Mouse (Mus musculus): Measurements from ENCODE around the gene Ciz1. TPM values are rescaled to one million over a fixed set of nuclear protein-coding genes. Genes with fewer than 3 reads are reported as not detected.

The Ciz1 gene
- polyA plus RNA-seq, 1 experiment = 159 TPM

DNA sequence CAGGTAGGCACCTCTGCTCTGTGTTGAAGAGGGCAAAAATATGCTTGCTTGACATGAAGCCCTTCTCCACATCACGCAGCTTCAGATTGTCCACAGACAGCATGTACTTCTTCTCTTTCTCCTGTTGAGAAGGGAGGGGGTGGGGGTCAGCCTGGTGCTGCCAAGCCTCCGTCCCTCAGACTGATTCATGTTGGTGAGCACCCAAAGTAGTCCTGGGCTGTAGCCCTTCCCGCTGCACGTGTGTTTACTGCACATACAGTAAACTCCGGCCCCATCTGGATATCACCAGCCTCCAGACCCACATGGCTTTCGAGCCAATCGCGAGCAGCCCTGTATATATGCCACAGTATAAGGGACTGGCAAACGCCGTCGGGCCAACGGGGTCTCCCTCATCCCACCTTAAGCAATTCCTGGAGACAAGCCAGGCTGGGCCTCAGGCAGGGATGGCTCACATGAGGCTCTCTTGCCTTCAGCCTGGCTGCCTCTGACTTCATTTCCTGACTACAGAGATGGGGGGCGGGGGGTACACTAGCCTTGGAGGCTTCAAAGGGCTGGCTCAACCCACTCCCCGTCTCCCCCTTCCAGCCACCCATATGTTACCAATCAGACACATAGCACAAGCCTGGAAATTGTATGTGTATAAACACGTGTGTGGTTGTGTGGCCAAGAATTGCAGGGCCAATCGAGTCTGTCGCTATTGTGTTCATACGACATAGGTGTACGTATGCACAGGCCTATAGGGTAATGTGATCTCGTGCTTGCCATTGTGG lies 35.1 kb upstream of the Ciz1 start:
- TF ChIP-seq POLR2A (IDR thresholded peaks at IDR 0.05; ENCODE audit: borderline replicate concordance, insufficient read depth, low read length) (no peak), CTCF (IDR thresholded peaks at IDR 0.05; ENCODE audit: borderline replicate concordance, insufficient read depth, low read depth, low read length) (no peak)
- 42% methylated on average over 20 of the region's 20 CpGs for WGBS

DNA sequence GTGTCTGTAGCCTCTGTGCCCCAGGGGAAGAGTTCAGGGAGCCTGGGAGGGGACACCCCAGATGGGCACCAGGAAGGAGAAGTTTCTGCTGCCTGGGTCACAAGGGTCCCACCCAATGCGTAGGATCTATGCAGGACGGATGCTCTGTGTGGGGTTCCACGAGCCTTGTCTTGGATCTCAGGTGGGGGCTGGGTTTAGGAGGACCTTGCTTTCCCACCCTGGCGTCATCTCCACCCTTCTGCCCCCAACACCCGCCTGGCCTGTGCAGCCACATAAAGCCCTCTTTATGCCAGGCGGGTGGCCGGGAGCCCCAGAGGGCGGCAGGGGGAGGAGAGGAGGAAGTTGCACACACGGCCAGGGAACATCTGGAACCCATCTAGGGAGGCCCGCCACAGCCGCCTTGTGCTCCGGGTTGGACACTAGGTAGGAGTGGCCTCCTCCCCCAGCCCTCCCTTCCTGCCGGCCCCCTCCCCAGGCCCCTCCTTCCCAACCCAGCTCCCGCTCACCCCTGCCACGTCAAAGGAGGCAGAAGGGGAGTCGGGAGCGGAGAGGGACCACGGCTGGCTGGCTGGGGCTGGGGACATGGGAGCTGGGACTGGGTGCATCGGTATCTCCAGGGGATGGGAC lies 34.2 kb upstream of the Ciz1 start:
- Histone ChIP-seq H3K27ac (ENCODE audit: insufficient read depth, low read length) (no peak overlapping the region; the same call in 1 of the 2 replicates), H3K4me3 (replicated peaks; ENCODE audit: insufficient read depth, low read depth, low read length) (no peak overlapping the region), H3K4me1 (ENCODE audit: control insufficient read depth, insufficient read depth, low read length) (peaks cover 31% of the 10 kb centered on the region), H3K27me3 (ENCODE audit: control insufficient read depth, insufficient read depth, low read length) (no peaks in the 10 kb centered on the region)
- no peak for TF ChIP-seq CTCF (IDR thresholded peaks at IDR 0.05; ENCODE audit: borderline replicate concordance, insufficient read depth, low read depth, low read length)
- TF ChIP-seq POLR2A (IDR thresholded peaks at IDR 0.05; ENCODE audit: borderline replicate concordance, insufficient read depth, low read length) = no peak
- DNase-seq = no peak
- 27% methylated on average over 19 of the region's 19 CpGs for WGBS

More for the DNA sequence above, 35.1 kb upstream of the Ciz1 start:
- Histone ChIP-seq H3K27ac (ENCODE audit: insufficient read depth, low read length) (peak overlapping the region; percentile 19), H3K4me3 (replicated peaks; ENCODE audit: insufficient read depth, low read depth, low read length) (no peak overlapping the region), H3K4me1 (ENCODE audit: control insufficient read depth, insufficient read depth, low read length) (peaks cover 32% of the 10 kb centered on the region), H3K27me3 (ENCODE audit: control insufficient read depth, insufficient read depth, low read length) (no peaks in the 10 kb centered on the region)
- DNase-seq = no peak

DNA sequence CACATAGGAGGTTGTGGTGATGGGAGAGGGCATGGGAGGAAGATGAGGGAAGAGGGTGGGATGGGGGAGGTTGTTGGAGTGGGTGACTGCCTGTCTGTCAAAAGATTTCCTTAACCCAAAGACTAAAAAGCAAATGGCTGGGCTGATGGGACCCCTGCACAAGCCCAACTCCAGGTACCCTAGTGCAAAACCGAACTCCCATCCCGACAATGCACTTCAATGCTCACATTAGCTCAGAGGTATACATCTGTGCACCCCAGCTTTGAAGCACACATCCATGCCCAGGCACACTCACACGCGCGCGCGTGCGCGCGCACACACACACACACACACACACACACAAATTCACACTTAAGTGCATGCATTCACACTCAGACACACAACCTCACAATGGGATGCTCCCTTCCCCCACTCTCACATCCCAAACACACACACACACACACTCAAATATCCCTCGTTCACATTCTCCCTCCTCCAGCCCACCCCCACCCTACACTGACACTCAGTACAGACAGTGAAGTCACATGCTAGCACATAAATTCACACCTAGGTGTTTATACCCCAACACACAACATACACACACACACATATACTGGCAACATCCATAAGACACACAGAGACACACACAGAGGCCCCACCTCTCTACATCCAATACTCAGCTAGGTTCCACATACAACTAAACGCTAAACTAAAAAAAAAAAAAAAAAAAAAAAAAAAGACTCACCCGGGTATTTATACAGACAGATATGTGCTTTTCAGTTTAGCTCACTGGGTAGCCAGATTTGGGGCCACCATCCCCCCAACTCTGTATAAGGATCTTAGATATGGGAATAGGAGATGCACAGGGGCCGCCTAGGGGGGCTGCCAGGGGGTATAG lies 33.2 kb upstream of the Ciz1 start:
- Histone ChIP-seq H3K4me1 (ENCODE audit: control insufficient read depth, insufficient read depth, low read length) (peaks cover 35% of the 10 kb centered on the region), H3K27me3 (ENCODE audit: control insufficient read depth, insufficient read depth, low read length) (no peaks in the 10 kb centered on the region), H3K27ac (ENCODE audit: insufficient read depth, low read length) (no peak overlapping the region), H3K4me3 (replicated peaks; ENCODE audit: insufficient read depth, low read depth, low read length) (no peak overlapping the region)
- no peak for DNase-seq
- 77% methylated on average over 14 of the region's 14 CpGs for whole genome bisulfite sequencing
- no peak for TF ChIP-seq POLR2A (IDR thresholded peaks at IDR 0.05; ENCODE audit: borderline replicate concordance, insufficient read depth, low read length)
- no peak for TF ChIP-seq CTCF (IDR thresholded peaks at IDR 0.05; ENCODE audit: borderline replicate concordance, insufficient read depth, low read depth, low read length)

DNA sequence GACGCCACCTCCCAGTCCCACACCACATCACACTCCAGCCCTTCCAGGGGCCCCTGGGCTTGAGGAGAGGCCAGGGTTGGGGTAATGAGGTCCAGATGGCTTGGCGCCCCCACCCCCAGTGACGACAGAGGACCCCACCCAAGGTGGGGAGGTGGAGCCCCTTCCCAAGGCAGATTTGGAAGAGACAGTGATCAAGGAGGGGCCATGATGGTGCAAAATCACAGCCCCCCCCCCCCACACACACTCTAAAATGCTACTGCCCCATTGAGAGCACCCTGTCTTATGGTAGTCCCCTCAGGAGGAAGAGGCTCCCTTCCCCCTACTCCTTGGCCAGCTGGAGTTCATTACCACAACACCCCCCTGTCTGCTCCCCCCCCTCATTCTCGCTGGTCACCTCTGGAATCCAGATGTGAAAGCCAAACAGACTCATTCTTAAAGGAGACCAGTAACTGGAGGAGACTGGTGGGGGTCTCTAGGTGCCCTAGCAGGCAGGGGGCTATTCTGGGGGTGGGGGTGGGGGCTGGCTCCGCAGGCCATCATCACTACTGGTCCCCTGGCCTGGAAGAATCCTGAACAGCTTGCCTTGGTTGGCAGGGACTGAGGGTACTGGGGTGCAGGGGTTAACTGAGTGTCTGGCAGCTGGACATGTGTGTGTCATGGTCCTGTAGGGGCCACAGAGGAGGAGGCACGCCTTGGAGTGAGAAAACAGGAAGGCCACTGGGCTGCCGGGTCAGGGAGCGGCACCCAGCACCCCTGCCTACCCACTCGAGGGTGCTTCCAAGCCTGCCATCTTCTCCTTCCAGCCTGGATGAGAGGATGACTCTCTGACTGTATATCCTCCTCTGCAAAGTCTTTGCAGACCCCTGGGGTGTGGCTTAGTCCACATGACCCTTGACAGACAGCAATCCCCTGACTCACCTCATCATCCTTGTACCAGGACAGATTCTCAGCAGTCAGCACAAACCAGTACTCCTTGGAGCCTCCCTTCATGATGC lies 32.2 kb upstream of the Ciz1 start:
- 47% methylated on average over 9 of the region's 9 CpGs for WGBS
- H3K4me3 ChIP-seq (replicated peaks; ENCODE audit: insufficient read depth, low read depth, low read length) = no peak overlapping the region
- no peak for DNase-seq
- no peaks in the 10 kb centered on the region for H3K27me3 ChIP-seq (ENCODE audit: control insufficient read depth, insufficient read depth, low read length)
- H3K27ac ChIP-seq (ENCODE audit: insufficient read depth, low read length) = no peak overlapping the region
- peaks cover 35% of the 10 kb centered on the region for H3K4me1 ChIP-seq (ENCODE audit: control insufficient read depth, insufficient read depth, low read length)
- no peak for TF ChIP-seq CTCF (IDR thresholded peaks at IDR 0.05; ENCODE audit: borderline replicate concordance, insufficient read depth, low read depth, low read length)
- TF ChIP-seq POLR2A (IDR thresholded peaks at IDR 0.05; ENCODE audit: borderline replicate concordance, insufficient read depth, low read length) = no peak

DNA sequence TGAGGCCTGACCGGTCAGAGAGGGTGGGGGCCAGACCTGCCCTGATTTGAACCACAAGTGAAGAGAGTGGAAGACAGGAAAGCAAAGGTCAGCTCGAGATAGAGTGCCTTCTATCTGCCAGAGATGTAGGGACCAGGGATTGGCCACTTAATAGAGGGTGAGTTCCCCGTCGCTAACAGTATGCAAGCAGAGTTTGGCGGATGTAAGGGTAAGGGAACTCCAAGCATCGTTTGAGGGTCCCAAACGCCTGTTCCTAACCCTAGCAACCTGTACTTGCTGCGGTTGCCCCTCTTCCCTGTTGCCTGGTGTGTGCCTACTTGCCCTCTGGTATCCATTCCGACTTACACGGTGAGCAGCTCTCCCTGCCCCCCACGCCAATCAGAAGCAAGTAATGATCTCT lies 31.4 kb upstream of the Ciz1 start:
- Histone ChIP-seq H3K4me3 (replicated peaks; ENCODE audit: insufficient read depth, low read depth, low read length) (no peak overlapping the region), H3K4me1 (ENCODE audit: control insufficient read depth, insufficient read depth, low read length) (peaks cover 35% of the 10 kb centered on the region), H3K27ac (ENCODE audit: insufficient read depth, low read length) (no peak overlapping the region), H3K27me3 (ENCODE audit: control insufficient read depth, insufficient read depth, low read length) (no peaks in the 10 kb centered on the region)
- no peak for DNase-seq
- no peak for TF ChIP-seq POLR2A (IDR thresholded peaks at IDR 0.05; ENCODE audit: borderline replicate concordance, insufficient read depth, low read length)
- TF ChIP-seq CTCF (IDR thresholded peaks at IDR 0.05; ENCODE audit: borderline replicate concordance, insufficient read depth, low read depth, low read length) = no peak
- WGBS = 73% methylated on average over 11 of the region's 11 CpGs

DNA sequence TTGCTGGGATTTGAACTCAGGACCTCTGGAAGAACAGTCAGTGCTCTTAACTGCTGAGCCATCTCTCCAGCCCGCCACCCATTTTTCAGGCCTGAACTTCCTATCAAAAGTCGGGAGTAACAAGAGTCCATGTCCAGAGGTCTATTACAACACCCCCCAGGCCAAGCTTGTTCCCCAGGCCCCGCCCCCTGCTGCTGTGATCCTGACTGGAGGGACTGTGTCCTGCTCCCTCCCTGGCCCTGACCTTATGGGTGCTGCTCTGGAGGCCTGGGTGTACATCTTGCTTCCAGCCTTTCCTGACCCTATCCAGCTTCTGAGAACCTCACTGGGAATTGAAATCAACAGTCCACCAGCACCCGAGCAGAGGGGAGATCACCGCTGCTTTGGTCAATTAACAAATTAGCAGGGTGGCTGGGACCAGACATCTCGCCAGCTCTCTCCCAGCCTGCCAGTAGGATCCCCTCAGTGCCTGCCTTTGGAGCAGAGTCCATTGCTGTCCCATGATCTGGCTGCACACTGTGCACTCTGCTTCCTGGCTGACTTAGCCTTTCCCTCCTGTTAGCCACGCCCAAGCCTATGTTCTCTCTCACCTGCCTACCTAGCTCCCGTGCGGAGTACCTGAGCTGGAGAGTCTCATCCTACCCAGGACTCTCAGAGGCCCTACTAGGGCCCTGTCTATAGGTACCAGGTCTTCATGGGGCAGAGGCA lies 30.4 kb upstream of the Ciz1 start:
- Histone ChIP-seq H3K4me3 (replicated peaks; ENCODE audit: insufficient read depth, low read depth, low read length) (no peak overlapping the region), H3K4me1 (ENCODE audit: control insufficient read depth, insufficient read depth, low read length) (peaks cover 33% of the 10 kb centered on the region), H3K27ac (ENCODE audit: insufficient read depth, low read length) (no peak overlapping the region), H3K27me3 (ENCODE audit: control insufficient read depth, insufficient read depth, low read length) (no peaks in the 10 kb centered on the region)
- WGBS = 51% methylated on average over 9 of the region's 9 CpGs
- DNase-seq = no peak
- TF ChIP-seq POLR2A (IDR thresholded peaks at IDR 0.05; ENCODE audit: borderline replicate concordance, insufficient read depth, low read length) (no peak), CTCF (IDR thresholded peaks at IDR 0.05; ENCODE audit: borderline replicate concordance, insufficient read depth, low read depth, low read length) (no peak)
